Mouse (Mus musculus): ENCODE results near the gene Spag6l.

GRCm38 (mm10) chr16:16825476-16825875, 3.8 kb downstream of the Spag6l start:
- no peak for TF ChIP-seq CTCF (IDR thresholded peaks at IDR 0.05; ENCODE audit: borderline replicate concordance, insufficient read depth, low read length)
- no peak for TF ChIP-seq POLR2A (IDR thresholded peaks at IDR 0.05; ENCODE audit: low read depth, low read length)
